Mouse (Mus musculus) CH12.LX (cell line): ENCODE measurements around the gene Otor.
A peak's percentile ranks its signal among the peaks of the same experiment; 100 is the strongest.

ENCODE experiments used
- CTCF ChIP-seq, 2 experiments: IDR thresholded peaks in 1 of 2; conservative IDR thresholded peaks in 1 of 2; 2 replicates each; pipeline ENCODE4 v1.5.1; 2011 to 2012; ENCODE audit warnings: low read depth in 2 of 2, low read length in 2 of 2, improper control_type of control experiment in 1 of 2, inconsistent platforms in 1 of 2, mild to moderate bottlenecking in 1 of 2, moderate library complexity in 1 of 2
- MAFK ChIP-seq: IDR thresholded peaks from 2 replicates; pipeline ENCODE4 v1.6.1; 2011; ENCODE audit warnings: low read length, improper control_type of control experiment; ENCODE audit not compliant: insufficient replicate concordance
- MAX ChIP-seq: IDR thresholded peaks from 2 replicates; pipeline ENCODE4 v1.6.1; 2011; ENCODE audit warnings: low read length, improper control_type of control experiment
- POLR2A ChIP-seq: IDR thresholded peaks from 2 replicates; pipeline ENCODE4 v1.6.1; 2011; ENCODE audit warnings: low read depth, mild to moderate bottlenecking, improper control_type of control experiment, low read length
- POLR2AphosphoS2 ChIP-seq: IDR thresholded peaks from 2 replicates; pipeline ENCODE4 v1.6.1; 2011; ENCODE audit warnings: low read depth, low read length, improper control_type of control experiment
- RAD21 ChIP-seq: IDR thresholded peaks from 2 replicates; pipeline ENCODE4 v1.6.1; 2011; ENCODE audit warnings: low read depth, mild to moderate bottlenecking, low read length, improper control_type of control experiment, moderate library complexity
- RCOR1 ChIP-seq: conservative IDR thresholded peaks from 2 replicates; pipeline ENCODE4 v1.6.1; 2012; ENCODE audit warnings: low read depth, mild to moderate bottlenecking, inconsistent platforms, low read length, improper control_type of control experiment

- TF ChIP-seq POLR2A = no peak
- TF ChIP-seq RCOR1 = no peak
- peak in 1 of 2 experiments; percentile 69; a peak in 2 of 4 replicates for TF ChIP-seq CTCF (conservative IDR thresholded peaks at IDR 0.05 in 1 of 2, IDR thresholded peaks at IDR 0.05 in 1 of 2; ENCODE audit: low read depth in 2 of 2, low read length in 2 of 2)
- no peak for TF ChIP-seq MAFK
- peak; percentile 84 for TF ChIP-seq RAD21
- no peak for TF ChIP-seq MAX
- no peak for TF ChIP-seq POLR2AphosphoS2
Observed at GRCm38 (mm10) chr2:143113859-143114258, 35.6 kb downstream of the Otor start.
